Mouse (Mus musculus): Measurements from ENCODE around the gene Cipc. TPM values are rescaled to one million over a fixed set of nuclear protein-coding genes. Genes with fewer than 3 reads are reported as not detected.
A peak's percentile ranks its signal among the peaks of the same experiment; 100 is the strongest.

The Cipc gene
- total RNA-seq (2017) = 23.8 and 33.9 TPM in 2 replicates

DNA sequence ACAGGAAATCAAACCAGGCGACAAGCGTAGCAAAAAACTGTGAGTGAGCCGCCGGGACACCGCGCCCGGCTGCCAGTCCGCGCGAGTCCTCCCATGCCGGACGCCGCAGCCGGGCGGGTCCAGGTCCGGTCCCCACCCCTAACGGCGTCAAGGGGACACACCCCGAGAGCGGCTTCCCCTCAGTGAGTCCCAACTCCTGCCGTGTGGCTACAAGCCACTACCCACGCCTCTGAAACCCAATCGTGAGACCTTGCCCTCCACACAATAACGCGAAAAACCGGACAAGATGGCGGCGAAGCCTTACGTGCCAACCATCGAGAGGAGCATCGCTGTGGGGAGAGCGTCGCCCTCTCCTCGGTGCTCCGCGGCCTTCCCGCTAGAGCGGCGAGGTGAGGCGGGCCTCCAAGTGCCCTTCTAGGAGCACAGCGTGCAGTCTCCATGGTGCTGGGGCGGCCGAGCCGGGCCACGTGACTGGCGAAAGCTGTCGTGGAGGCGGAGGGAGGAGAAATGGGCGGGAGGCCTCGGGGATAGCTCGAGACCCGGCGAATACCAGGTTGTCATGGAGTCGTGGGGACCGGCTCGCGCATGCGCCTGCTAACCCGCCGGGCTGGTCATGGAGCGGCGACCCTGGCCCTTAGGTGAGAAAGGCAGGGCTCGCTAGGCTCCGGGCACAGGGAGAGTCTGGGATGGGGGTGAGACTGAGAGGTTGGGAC, at the start of gene Cipc:
Gene Cipc (plus strand): TSS at position 182 of the 713 bp plus-strand sequence.
- peak; percentile 79 for ATAC-seq (replicated peaks; ENCODE audit: low read depth, poor library complexity, severe bottlenecking)

- ATAC-seq (replicated peaks; ENCODE audit: low read depth, poor library complexity, severe bottlenecking) = no peak
Measured at GRCm38 (mm10) chr12:86897769-86898273, 49.0 kb upstream of the Cipc start.

GRCm38 (mm10) chr12:86898448-86898847, 48.4 kb upstream of the Cipc start:
- ATAC-seq (replicated peaks; ENCODE audit: low read depth, poor library complexity, severe bottlenecking) = no peak

- no peak for ATAC-seq (replicated peaks; ENCODE audit: low read depth, poor library complexity, severe bottlenecking)
Measured at GRCm38 (mm10) chr12:86899461-86900179, 47.2 kb upstream of the Cipc start.

DNA sequence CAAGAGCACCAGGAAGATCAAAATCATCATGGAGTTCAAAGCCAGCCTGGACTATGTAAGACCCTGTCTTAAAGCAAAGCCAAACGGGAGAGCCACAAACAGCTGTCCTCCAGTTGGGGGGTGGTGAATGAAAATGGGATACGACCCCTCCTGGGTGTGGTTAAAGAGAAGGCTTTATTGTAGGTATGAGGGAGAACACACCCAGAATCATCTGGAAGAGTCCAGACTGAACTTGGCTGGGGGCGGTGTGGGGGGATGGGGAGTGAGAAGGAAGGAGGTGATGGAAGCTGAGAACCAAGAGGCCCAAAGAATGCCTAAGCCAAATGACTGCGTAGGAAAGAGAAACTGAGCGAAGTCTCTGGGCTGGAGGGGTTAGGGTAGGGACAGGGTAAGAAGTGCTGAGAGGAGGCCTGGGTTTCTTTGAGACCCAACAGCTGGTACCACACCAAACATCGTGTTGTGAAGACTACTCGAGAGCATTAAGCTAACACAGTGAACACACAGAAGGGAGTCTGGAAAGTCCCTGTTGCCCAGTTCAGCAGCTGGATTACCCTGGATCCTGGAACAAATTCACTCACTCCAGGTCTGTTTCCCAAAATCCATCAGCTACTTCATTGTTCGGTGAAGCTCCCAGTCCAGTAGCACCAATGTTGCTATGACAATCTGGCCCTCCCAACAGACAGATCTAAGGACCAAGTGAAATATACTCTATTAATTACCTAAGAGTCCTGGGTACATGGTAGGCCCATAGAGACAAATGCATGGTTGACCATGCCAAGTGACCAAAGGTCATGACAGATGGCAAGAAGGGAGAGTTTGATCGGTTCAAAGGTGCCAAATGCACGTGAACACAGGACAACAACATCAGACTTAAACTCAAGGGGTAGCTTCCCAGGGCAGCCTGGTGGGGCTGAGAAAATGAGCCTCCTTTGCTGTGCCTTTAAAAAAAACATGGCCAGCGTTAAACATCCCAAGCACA, 42.7 kb upstream of the Cipc start:
- ATAC-seq (replicated peaks; ENCODE audit: low read depth, poor library complexity, severe bottlenecking) = no peak

DNA sequence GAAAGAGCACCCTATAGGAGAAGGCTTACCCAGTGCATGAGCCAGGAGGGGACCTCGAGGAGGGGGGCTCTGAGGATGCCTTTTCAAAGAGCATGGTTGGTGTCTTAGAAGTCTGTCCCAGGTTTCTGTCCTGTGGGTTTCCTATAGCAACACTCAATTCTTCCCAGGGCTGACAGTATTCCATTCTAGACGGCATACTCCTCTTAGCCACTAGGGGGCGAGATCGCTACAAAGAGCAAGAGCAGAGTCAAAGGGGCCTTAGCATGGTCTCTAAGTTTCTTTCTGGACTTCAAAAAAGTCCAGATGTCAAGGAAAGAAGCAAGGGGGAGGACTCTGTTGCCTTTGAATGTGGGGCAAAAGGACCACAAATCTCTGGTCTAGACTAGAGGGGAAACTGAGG, 41.6 kb upstream of the Cipc start:
- peak; percentile 66 for ATAC-seq (replicated peaks; ENCODE audit: low read depth, poor library complexity, severe bottlenecking)

DNA sequence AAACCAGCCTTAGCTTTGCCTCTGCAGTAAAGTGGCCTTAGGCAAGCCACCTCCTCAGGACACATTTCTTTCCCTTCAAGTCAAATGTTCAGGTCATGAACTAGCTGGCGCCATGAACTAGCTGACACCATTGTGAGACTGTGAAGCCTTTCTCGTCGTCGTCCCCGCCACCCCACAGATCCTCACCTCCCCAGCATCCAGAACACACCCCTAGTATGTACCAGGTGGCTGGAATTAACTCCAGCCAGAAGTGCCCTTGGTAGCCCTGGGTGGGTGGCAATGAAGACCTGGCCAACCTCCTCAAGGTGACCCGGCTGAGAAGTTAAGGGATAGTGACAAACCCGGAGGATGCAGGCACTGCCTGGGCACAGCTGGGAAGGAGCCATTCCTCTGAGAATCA, 41.0 kb upstream of the Cipc start:
- ATAC-seq (replicated peaks; ENCODE audit: low read depth, poor library complexity, severe bottlenecking) = no peak; the same call in 1 of the 2 replicates

DNA sequence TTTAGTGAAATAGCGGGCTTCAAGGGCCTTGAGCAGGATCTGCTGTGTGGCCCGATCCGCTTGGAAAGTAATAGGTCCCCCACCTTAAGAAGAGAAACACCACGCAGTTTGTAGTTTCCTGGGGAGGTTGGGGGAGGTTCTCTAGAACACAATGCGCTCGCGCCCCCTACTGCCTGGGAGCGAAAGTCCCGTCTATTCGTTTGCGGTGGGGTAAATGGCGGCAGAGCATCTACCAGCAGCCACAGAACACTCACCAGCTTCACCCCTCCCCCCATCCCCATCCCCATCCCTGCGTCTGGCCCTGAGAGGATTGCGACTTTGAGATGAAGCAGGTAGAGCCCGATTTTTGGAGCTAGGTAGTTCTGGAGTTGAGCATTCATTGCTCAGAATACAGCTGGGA, 40.4 kb upstream of the Cipc start:
- ATAC-seq (replicated peaks; ENCODE audit: low read depth, poor library complexity, severe bottlenecking) = peak; percentile 93

- no peak for ATAC-seq (replicated peaks; ENCODE audit: low read depth, poor library complexity, severe bottlenecking)
Measured at GRCm38 (mm10) chr12:86911482-86911931, 35.3 kb upstream of the Cipc start.

DNA sequence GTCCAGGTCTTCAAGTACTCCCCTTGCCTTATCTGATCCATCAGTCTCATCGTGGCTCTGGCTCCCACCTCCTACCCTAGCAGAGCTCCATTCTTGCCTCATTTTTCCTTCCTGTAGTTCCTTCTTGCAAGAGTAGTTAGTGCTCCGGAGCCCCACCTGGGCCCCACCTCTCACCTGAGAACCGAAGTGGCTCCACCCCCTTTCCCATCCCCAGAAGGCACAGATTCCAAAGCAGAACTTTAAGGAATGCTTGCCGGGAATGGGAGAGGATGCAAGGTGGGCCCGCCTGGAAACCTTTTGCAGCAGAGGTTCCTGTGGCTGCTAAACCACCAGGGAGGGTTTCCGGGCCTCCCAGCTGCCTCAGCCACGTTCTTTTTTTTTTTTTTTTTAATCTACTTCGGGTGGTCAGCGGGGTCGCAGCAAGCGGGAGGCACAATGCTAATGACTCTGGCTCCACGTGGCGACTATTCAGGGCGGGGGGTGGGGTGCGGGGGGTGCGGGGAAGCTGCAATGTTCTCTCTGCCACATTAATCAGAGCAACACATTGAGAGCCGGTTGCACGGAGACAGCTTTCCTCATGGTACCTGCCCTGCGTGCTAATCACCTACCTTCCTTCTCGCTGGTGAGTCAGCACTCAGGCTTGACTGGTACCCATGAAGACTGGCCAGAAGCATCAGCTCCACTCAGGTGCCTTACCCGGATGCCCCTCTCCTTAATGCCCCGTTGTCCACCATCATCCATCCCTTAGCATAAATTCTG, 34.3 kb upstream of the Cipc start:
- ATAC-seq (replicated peaks; ENCODE audit: low read depth, poor library complexity, severe bottlenecking) = no peak

DNA sequence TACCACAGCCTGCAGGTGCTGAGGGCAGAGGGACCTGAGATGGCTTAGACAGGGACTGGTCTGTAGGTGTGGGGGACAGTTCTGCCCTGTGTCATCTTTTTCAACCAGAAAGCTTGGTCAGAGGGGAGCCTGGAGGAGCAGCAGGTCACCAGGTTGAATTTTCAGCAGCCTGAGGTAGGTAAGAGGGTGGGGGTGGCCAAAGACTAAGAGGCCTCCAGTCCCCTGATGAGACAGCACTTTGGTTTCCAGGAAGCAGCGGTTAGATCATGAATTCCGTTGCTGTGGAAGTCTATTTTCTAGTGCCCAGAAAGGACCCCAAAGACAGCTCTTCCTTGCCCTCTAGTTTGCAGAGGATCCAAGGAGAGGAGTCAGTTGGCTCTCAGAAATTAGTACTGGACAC, 32.5 kb upstream of the Cipc start:
- peak; percentile 57 for ATAC-seq (replicated peaks; ENCODE audit: low read depth, poor library complexity, severe bottlenecking)

- ATAC-seq (replicated peaks; ENCODE audit: low read depth, poor library complexity, severe bottlenecking) = peak; percentile 46
Measured at GRCm38 (mm10) chr12:86914756-86915155, 32.1 kb upstream of the Cipc start.

DNA sequence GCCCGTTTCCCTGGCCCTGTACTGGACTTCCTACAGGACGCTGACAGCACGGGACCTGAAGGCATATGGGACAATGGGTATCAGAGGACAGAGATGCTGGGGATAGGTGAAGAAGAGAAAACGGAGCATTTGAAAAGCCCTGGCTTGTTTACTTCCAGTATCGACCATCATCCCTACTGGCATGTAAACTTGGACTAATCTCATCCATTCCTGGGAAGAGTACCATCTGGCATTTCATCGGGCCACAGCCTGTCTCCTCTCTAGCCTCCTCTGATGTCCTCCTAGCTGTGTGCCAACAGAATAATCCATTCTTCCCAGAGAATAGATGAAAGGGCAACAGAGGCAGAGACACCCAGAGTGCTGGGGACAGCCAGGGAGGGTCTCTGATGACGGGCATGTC, 31.2 kb upstream of the Cipc start:
- ATAC-seq (replicated peaks; ENCODE audit: low read depth, poor library complexity, severe bottlenecking) = no peak

- ATAC-seq (replicated peaks; ENCODE audit: low read depth, poor library complexity, severe bottlenecking) = no peak
Measured at GRCm38 (mm10) chr12:86916796-86917573, 29.9 kb upstream of the Cipc start.

GRCm38 (mm10) chr12:86918361-86918967, 28.4 kb upstream of the Cipc start:
- peak; percentile 40; the same call in 1 of the 2 replicates for ATAC-seq (replicated peaks; ENCODE audit: low read depth, poor library complexity, severe bottlenecking)

- no peak for ATAC-seq (replicated peaks; ENCODE audit: low read depth, poor library complexity, severe bottlenecking)
Measured at GRCm38 (mm10) chr12:86918983-86919722, 27.7 kb upstream of the Cipc start.

DNA sequence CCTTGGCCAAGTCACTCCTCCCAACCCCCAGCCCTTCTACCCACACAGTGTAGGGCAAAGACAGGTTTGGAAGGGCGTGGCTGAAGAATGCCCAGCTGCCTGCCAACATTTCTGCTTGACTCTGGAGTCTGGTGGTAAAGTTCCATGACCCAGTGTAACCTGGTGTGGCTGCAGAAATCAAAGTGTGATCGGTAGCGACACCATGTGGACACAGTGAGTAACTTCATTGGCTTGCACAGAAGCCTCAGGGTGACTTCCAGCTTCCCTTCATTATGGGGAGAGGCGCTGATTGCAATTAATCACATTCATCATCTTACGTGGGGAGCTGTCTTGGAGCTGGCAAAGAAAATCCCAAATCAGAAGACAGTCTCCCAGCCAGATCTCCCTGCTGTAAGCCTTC, 23.0 kb upstream of the Cipc start:
- ATAC-seq (replicated peaks; ENCODE audit: low read depth, poor library complexity, severe bottlenecking) = peak; percentile 99

Data from common myeloid progenitor, adult 5-6 weeks (primary cell).